Mouse (Mus musculus) liver, embryonic 16.5 days (tissue): ENCODE measurements around the gene Rgp1. TPM values are rescaled to one million over a fixed set of nuclear protein-coding genes. Genes with fewer than 3 reads are reported as not detected.

Source experiments
- ATAC-seq: fragments of 200-750 bp; cut with Nextera tagmentation; 2 replicates; pipeline ENCODE4 v1.8.0; 2017; ENCODE audit warnings: low read depth, mild to moderate bottlenecking, moderate number of reproducible peaks, moderate library complexity
- H3K27ac ChIP-seq: fragments of 300-500 bp; sonication (generic); 2 replicates; pipeline ENCODE4 v1.5.1; 2014; ENCODE audit warnings: mild to moderate bottlenecking, low read length
- H3K27me3 ChIP-seq: fragments of 300-500 bp; sonication (generic); 2 replicates; pipeline ENCODE4 v1.6.1; 2014; ENCODE audit warnings: low read depth, low read length, mixed read lengths; ENCODE audit not compliant: control insufficient read depth, insufficient read depth
- H3K36me3 ChIP-seq: fragments of 300-500 bp; sonication (generic); 2 replicates; pipeline ENCODE4 v1.6.1; 2014; ENCODE audit warnings: mild to moderate bottlenecking; ENCODE audit not compliant: control insufficient read depth, insufficient read depth
- H3K4me1 ChIP-seq: fragments of 300-500 bp; sonication (generic); 2 replicates; pipeline ENCODE4 v1.6.1; 2014; ENCODE audit warnings: low read depth, low read length, mixed read lengths; ENCODE audit not compliant: control insufficient read depth
- H3K4me2 ChIP-seq: fragments of 300-500 bp; sonication (generic); 2 replicates; pipeline ENCODE4 v1.6.1; 2014; ENCODE audit warnings: low read depth, low read length, mixed read lengths
- H3K4me3 ChIP-seq: fragments of 300-500 bp; sonication (generic); 2 replicates; pipeline ENCODE4 v1.5.1; 2014; ENCODE audit warnings: low read depth, mild to moderate bottlenecking, low read length
- H3K9ac ChIP-seq: fragments of 300-500 bp; sonication (generic); 2 replicates; pipeline ENCODE4 v1.6.1; 2014; ENCODE audit warnings: low read depth, low read length
- H3K9me3 ChIP-seq: fragments of 300-500 bp; sonication (generic); replicated peaks from 2 replicates; pipeline ENCODE4 v1.6.1; 2016; ENCODE audit warnings: low read length; ENCODE audit not compliant: control insufficient read depth
- WGBS: fragments of 180-500 bp; shearing (Covaris S2); extraction: QIAGEN DNeasy Blood & Tissue Kit; methylation state at CpG from one replicate; pipeline ENCODE4 v1.1.7; 2014; ENCODE audit not compliant: insufficient replicate concordance; 5-methylcytosine and 5-hydroxymethylcytosine counted together
- polyA plus RNA-seq: library from polyadenylated mRNA; unstranded; fragments of >200 nt; fragmentation: Nextera tagmentation; extraction: Ambion mirVana; gene quantifications from 2 replicates; pipeline ENCODE4 v1.2.1, GENCODE M21; 2015

Gene Rgp1
- polyA plus RNA-seq, 1 experiment from 2014 or later: 15.6 TPM

- WGBS: 80% methylated on average over 4 of the region's 4 CpGs
Observed at GRCm38 (mm10) chr4:43573561-43573960, 5.0 kb upstream of the Rgp1 start.

DNA sequence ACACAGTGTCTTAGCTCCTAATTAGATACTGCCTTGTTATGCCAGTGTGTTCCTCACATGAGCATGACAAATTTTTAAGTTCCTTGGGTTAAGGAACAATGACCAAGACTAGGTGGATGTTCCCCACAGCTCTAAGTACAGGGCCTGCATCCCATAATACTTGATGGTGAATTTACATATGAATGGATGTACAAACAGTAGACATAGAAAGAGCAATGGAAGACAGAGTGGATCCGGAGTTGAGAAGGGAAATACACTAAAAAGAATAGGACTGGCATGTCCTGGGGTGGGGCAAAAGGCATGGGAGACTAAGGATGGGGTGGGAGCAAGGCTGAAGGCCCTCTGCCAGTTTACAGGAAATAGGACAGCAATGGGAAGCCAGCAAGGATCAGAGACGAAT lies 3.2 kb upstream of the Rgp1 start:
- no peak for ATAC-seq
- no peak overlapping the region for H3K4me3 ChIP-seq
- H3K4me2 ChIP-seq: peak overlapping the region; percentile 94
- H3K27ac ChIP-seq: no peak overlapping the region
- H3K4me1 ChIP-seq: peaks cover 39% of the 10 kb centered on the region
- H3K36me3 ChIP-seq: peaks cover 23% of the 10 kb centered on the region
- no peaks in the 10 kb centered on the region for H3K9me3 ChIP-seq
- no peak overlapping the region for H3K9ac ChIP-seq
- whole genome bisulfite sequencing: 52% methylated on average over 2 of the region's 2 CpGs
- H3K27me3 ChIP-seq: no peaks in the 10 kb centered on the region

More at GRCm38 (mm10) chr4:43573561-43573960, 5.0 kb upstream of the Rgp1 start:
- Histone ChIP-seq H3K4me1 (peaks cover 27% of the 10 kb centered on the region), H3K4me2 (no peak overlapping the region), H3K27ac (no peak overlapping the region), H3K27me3 (no peaks in the 10 kb centered on the region), H3K9ac (no peak overlapping the region), H3K4me3 (no peak overlapping the region), H3K9me3 (no peaks in the 10 kb centered on the region), H3K36me3 (peaks cover 39% of the 10 kb centered on the region)
- no peak for ATAC-seq

GRCm38 (mm10) chr4:43577237-43577881 lies 1.2 kb upstream of the Rgp1 start:
- H3K27ac ChIP-seq: peak overlapping the region; percentile 92
- H3K36me3 ChIP-seq: peaks cover 31% of the 10 kb centered on the region

GRCm38 (mm10) chr4:43579256-43579655 lies 741 bp downstream of the Rgp1 start:
- WGBS: 4% methylated on average over 10 of the region's 10 CpGs

More at GRCm38 (mm10) chr4:43577237-43577881, 1.2 kb upstream of the Rgp1 start:
- H3K4me2 ChIP-seq: peak overlapping the region; percentile 94
- no peaks in the 10 kb centered on the region for H3K27me3 ChIP-seq
- WGBS: 27% methylated on average over 8 of the region's 8 CpGs
- H3K9ac ChIP-seq: peak overlapping the region; percentile 85
- H3K4me1 ChIP-seq: peaks cover 39% of the 10 kb centered on the region
- H3K4me3 ChIP-seq: peak overlapping the region; percentile 91
- no peaks in the 10 kb centered on the region for H3K9me3 ChIP-seq
- ATAC-seq: no peak

DNA sequence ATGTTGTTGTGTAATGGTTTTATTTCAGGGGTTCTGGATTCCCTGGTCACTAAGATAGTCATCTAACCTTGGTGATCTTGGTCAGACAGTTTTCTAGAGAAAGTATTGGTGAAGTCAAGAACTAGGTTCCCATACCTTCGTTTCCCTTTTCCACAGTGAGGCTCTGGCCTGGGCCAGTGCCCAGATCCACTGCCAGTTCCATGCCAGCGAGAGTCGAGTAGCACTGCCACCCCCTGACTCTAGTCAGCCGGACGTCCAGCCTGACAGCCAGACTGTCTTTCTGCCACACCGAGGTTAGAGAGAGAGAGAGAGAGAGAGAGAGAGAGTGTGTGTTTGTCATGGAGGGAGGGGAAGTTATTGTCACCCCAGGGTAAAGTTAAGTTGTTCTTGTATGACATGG lies 1.2 kb downstream of the Rgp1 start:
- H3K4me1 ChIP-seq: peaks cover 39% of the 10 kb centered on the region
- 71% methylated on average over 6 of the region's 6 CpGs for WGBS

More at GRCm38 (mm10) chr4:43579256-43579655, 741 bp downstream of the Rgp1 start:
- Histone ChIP-seq H3K9ac (peak overlapping the region; percentile 85), H3K4me3 (peak overlapping the region; percentile 91), H3K4me2 (peak overlapping the region; percentile 94), H3K36me3 (peaks cover 33% of the 10 kb centered on the region), H3K27me3 (no peaks in the 10 kb centered on the region), H3K27ac (peak overlapping the region; percentile 92), H3K9me3 (no peaks in the 10 kb centered on the region), H3K4me1 (peaks cover 39% of the 10 kb centered on the region)
- no peak for ATAC-seq

GRCm38 (mm10) chr4:43580721-43581120 lies 2.2 kb downstream of the Rgp1 start:
- Histone ChIP-seq H3K9ac (no peak overlapping the region), H3K9me3 (no peaks in the 10 kb centered on the region), H3K4me2 (no peak overlapping the region), H3K27ac (no peak overlapping the region), H3K27me3 (no peaks in the 10 kb centered on the region), H3K4me1 (peaks cover 34% of the 10 kb centered on the region), H3K36me3 (peaks cover 33% of the 10 kb centered on the region), H3K4me3 (no peak overlapping the region)
- 86% methylated on average over 5 of the region's 5 CpGs for WGBS
- ATAC-seq: no peak

More for the DNA sequence above, 1.2 kb downstream of the Rgp1 start:
- no peaks in the 10 kb centered on the region for H3K27me3 ChIP-seq
- H3K4me3 ChIP-seq: peak overlapping the region; percentile 91
- peak overlapping the region; percentile 85 for H3K9ac ChIP-seq
- no peak for ATAC-seq
- no peaks in the 10 kb centered on the region for H3K9me3 ChIP-seq
- peaks cover 33% of the 10 kb centered on the region for H3K36me3 ChIP-seq
- H3K27ac ChIP-seq: no peak overlapping the region
- H3K4me2 ChIP-seq: peak overlapping the region; percentile 94

DNA sequence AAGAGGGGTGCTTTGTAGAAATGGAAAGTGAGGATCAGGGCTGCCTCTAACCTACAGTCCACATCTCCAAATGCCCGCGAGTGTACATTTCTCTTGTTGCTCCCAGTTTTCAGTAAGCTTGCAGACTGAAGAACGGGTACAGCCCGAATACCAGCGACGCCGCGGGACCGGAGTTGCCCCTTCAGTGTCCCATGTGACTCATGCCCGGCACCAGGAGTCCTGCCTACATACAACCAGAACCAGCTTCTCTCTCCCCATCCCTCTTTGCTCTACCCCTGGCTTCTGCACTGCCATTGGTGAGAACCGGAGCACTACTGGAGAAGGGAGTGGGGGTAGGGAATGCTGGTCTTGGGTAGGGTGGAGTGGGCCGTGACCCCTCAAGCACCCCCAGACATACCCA lies 2.9 kb downstream of the Rgp1 start:
- H3K9ac ChIP-seq: no peak overlapping the region
- no peak for ATAC-seq
- peaks cover 28% of the 10 kb centered on the region for H3K4me1 ChIP-seq
- peaks cover 33% of the 10 kb centered on the region for H3K36me3 ChIP-seq
- no peak overlapping the region for H3K4me2 ChIP-seq
- H3K4me3 ChIP-seq: no peak overlapping the region
- H3K9me3 ChIP-seq: no peaks in the 10 kb centered on the region
- no peak overlapping the region for H3K27ac ChIP-seq
- no peaks in the 10 kb centered on the region for H3K27me3 ChIP-seq
- 86% methylated on average over 12 of the region's 12 CpGs for WGBS

GRCm38 (mm10) chr4:43582241-43582640 lies 3.7 kb downstream of the Rgp1 start:
- WGBS: 66% methylated on average over 5 of the region's 5 CpGs
- peaks cover 33% of the 10 kb centered on the region for H3K36me3 ChIP-seq
- H3K9ac ChIP-seq: no peak overlapping the region
- H3K4me3 ChIP-seq: no peak overlapping the region
- no peaks in the 10 kb centered on the region for H3K27me3 ChIP-seq
- H3K4me1 ChIP-seq: peaks cover 19% of the 10 kb centered on the region
- no peaks in the 10 kb centered on the region for H3K9me3 ChIP-seq
- ATAC-seq: no peak
- 0 out of 2 replicates have a peak overlapping the region, but pooled peaks have one; percentile 4 for H3K27ac ChIP-seq
- H3K4me2 ChIP-seq: no peak overlapping the region

- H3K27me3 ChIP-seq: no peaks in the 10 kb centered on the region
- peaks cover 33% of the 10 kb centered on the region for H3K36me3 ChIP-seq
- H3K4me2 ChIP-seq: no peak overlapping the region
- no peak for ATAC-seq
- peaks cover 23% of the 10 kb centered on the region for H3K4me1 ChIP-seq
- H3K4me3 ChIP-seq: no peak overlapping the region
- WGBS: 73% methylated on average over 7 of the region's 7 CpGs
- no peak overlapping the region for H3K9ac ChIP-seq
- H3K27ac ChIP-seq: no peak overlapping the region
- H3K9me3 ChIP-seq: no peaks in the 10 kb centered on the region
Observed at GRCm38 (mm10) chr4:43583421-43583820, 4.9 kb downstream of the Rgp1 start.
